Mouse (Mus musculus) frontal cortex, postnatal 25 days (tissue): ENCODE measurements at regions not wholly inside any gene's neighbourhood (a gene's known extent, or its start where the extent isn't known, plus 50 kb on each side); places are given as distances from the start of the nearest gene placed in this dataset.
"Not testable (repeated sequence)": the region's sequence is repeated elsewhere in the genome, so short reads cannot be mapped to it uniquely, and the experiment has no call there.

Experiments
- DNase-seq, 2 experiments: peaks; one replicate each; pipeline ENCODE4 v3.0.0; 2022; ENCODE audit warnings: low spot score in 2 of 2

- no peak for DNase-seq
Measured at GRCm38 (mm10) chr9:11192183-11192582, 287.6 kb upstream of the Cntn5 start.

DNA sequence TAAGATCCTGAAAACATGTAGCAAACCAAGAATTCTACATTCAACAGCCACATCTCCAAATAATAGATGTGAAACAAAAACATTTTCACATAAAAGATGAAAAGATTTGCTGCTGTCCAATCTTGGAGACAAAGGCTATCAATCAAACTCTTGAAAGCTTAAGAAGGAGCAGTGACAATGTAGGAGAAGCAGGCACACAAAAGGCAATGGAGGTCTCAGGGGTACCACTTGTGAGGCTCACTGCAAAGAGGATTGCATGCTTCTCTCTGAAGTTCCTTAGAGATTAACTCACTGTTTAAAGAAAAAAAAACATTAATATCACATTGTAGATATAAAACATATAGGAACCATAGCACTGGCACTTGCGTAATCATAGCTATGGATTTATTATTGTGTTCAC lies 241.2 kb upstream of the Cntn5 start:
- DNase-seq: no peak

DNA sequence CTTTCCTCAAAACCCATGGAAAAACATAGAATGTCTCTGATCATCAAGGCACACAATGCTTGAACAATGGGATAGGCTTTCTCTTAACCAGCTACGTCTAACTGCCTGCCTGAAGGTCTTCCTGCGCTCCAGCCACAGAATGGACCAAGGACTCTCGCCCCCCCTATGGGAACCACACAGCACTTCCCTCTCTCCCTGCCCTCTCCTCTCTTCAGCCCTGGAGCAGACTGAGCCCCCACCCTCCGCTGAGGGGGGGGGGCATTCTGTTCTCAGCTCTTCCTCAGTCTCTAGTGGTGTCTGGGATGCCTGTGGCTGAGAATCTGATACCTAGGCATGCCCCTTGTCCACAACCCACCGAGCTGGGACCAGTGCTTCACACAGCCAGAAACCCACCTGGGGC lies 222.3 kb upstream of the Cntn5 start:
- DNase-seq: no peak

GRCm38 (mm10) chr9:11119153-11119552 lies 214.6 kb upstream of the Cntn5 start:
- DNase-seq: no peak

DNA sequence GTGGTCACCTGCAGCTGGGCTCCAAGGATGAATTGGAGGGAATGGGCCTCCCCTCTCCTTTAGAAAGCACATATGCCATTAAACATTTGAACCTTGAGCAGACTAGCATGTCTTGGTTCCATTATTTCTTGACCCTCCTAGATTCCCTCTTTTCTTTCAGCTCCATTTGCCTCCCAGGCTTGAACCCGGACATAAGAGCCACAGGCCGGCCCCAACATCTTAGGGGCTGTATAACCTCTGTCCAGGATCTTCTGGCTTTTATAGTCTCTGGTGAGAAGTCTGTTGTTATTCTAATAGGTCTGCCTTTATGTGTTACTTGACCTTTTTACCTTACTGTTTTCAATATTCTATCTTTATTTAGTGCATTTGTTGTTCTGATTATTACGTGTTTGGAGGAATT lies 203.3 kb upstream of the Cntn5 start:
- DNase-seq: not testable (repeated sequence)

- DNase-seq: not testable (repeated sequence)
Measured at GRCm38 (mm10) chr9:11107212-11107611, 202.6 kb upstream of the Cntn5 start.

DNA sequence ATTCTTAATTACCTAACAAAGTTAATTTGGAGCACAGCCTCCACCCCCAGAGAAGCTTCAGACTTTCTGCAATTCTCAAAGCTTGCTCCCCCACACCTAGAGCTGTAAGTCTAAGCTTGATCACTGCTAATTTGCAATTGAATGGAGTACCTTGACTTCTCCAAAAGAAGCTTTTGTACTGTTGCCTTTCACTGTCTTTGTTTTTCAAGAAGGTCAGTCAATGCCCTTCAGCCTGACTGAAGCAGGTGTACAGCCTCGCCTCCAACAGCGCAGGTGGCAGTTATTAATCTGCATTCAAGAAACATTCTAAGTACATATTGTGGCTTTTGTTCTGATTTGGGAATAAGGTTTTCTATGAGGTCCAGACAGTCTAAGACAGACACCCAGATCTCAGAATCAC lies 201.7 kb upstream of the Cntn5 start:
- no peak for DNase-seq

DNA sequence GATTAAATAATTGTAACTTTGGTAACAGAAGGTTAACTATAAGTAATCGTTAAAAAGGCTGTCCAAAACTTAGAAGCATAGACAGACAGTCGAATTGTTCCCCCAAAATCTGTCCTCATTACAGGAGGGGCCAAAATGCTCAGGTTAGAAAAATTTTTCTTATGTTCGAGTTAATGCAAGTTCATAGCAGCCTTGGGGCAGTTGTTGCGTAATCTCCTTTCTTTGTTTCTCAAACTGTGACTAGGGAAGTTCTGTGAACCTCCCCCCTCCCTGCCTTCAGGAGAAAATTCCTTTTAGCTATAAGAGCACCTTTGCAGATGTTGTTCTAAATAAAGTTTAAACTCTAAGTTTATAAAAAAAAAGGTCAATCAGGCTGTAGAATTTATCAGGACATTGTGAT lies 198.9 kb upstream of the Cntn5 start:
- no peak for DNase-seq

GRCm38 (mm10) chr9:11092874-11093273 lies 188.3 kb upstream of the Cntn5 start:
- DNase-seq: no peak

GRCm38 (mm10) chr9:11067125-11067524 lies 162.6 kb upstream of the Cntn5 start:
- DNase-seq: not testable (repeated sequence)

DNA sequence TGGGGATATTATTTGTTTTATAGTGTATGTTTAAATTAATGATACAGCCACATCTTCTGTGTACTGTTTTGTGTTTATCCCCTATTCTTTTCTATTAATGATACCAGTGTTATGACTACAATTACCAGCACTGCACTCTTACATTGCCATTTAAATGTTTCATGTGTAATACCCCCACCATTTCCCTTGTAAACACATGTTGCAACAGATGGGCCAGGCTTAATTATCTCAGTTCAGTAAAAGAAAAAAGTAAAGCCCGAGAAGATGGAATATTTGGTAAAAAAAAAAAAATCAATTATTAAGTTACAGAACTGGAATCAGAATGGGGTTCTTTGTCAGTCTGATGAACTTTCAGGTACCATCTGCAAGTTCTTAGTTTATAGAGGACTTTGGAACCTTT lies 158.3 kb upstream of the Cntn5 start:
- no peak for DNase-seq
